Mouse (Mus musculus) MN1 (cell line): ENCODE results near the gene Zfp428.
A peak's percentile ranks its signal among the peaks of the same experiment; 100 is the strongest.

ENCODE experiments used
- DNase-seq: peaks from one replicate; pipeline ENCODE4 v3.0.0-alpha.2; 2016; ENCODE audit warnings: low spot score

Gene Zfp428

GRCm38 (mm10) chr7:24506838-24507725 is at the start of gene Zfp428:
Zfp428 (plus strand) TSS chr7:24507006.
- DNase-seq = peak; percentile 90

GRCm38 (mm10) chr7:24457726-24458370 is 49.0 kb upstream of the Zfp428 start:
- DNase-seq = no peak

DNA sequence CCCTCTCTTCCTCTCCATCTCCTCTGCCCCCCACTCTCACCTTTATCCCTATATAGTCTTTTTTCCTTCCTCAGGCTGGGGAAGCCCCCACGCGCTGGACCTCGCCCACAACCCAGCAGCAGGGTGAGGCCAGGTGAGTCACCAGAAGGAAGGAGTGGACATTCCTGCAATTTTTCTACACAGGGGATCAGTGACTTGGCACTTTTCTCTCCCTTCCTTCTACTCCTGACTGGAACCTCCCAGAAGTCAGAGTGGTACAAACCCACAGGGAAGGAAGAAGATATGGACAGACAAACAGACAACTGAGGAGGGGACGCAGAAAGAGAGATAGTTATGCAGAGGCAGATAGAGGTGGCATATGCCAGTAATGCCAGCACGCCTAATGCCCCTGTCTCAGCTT is 47.4 kb upstream of the Zfp428 start:
- no peak for DNase-seq

- DNase-seq = no peak
Observed at GRCm38 (mm10) chr7:24459843-24460242, 47.0 kb upstream of the Zfp428 start.

GRCm38 (mm10) chr7:24461376-24462051 is 45.3 kb upstream of the Zfp428 start:
- DNase-seq = peak; percentile 40

- DNase-seq = peak; percentile 47
Observed at GRCm38 (mm10) chr7:24462388-24463319, 44.2 kb upstream of the Zfp428 start, which contains the start of gene Plaur. Plaur (plus strand) TSS chr7:24462484.

GRCm38 (mm10) chr7:24466835-24467234 is 40.0 kb upstream of the Zfp428 start:
- no peak for DNase-seq

GRCm38 (mm10) chr7:24467886-24468285 is 38.9 kb upstream of the Zfp428 start:
- DNase-seq = no peak

DNA sequence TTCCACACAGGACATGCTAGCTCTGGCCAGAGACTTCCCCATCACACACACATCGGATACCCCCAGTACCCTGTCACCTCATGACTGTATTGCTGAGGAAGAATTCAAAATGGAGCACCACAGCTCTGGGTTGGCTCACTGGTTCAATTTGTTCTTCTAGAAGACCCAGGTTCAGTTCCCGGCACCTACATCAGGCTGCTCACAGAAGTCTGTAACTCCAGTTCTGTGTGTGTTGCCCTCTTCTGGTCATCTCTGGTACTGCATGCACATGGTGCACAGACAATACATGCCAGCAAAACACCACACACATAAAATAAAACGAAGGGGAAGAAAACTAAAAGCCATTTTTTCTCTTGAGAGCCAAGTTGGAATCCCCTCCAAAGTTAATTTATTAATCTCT is 37.7 kb upstream of the Zfp428 start:
- no peak for DNase-seq

DNA sequence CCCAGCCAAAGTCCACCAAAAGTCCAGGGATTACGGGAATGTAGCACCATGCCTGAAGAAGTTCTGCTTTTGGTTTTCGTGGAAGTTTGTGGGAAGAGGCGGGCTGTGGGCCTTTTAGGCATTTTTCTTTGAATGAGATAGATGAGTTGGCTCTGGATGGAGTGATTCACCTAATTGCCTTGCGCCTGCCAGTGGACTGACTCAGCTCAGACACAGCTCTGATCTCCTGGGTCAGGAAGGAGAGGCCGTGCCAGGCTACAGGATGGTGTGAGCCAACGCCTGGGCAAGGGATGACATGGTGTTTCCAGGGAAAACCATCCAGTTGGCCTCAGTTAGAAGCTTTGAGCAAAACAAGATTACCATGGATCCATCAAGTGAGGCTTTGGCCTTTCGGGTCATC is 36.5 kb upstream of the Zfp428 start:
- DNase-seq = peak; percentile 87

GRCm38 (mm10) chr7:24472442-24472841 is 34.4 kb upstream of the Zfp428 start:
- DNase-seq = no peak

DNA sequence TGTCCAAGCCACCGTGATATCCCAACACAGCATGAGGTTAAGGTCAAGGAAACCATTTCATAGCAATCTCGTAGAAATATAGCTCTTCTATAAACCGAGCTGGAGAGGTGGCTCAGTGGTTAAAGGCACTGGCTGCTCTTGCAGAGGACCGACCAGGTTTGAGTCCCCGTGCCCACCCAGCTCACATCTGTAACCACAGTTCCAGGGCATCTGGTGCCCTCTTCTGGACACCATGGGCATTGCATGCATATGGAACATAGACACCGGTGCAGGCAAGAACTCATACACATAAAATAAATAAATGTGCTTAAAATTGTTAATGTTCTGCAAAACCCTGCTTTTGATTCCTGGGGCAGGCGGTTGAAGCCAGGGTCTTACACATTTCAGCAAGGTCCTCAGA is 33.9 kb upstream of the Zfp428 start:
- DNase-seq = no peak

DNA sequence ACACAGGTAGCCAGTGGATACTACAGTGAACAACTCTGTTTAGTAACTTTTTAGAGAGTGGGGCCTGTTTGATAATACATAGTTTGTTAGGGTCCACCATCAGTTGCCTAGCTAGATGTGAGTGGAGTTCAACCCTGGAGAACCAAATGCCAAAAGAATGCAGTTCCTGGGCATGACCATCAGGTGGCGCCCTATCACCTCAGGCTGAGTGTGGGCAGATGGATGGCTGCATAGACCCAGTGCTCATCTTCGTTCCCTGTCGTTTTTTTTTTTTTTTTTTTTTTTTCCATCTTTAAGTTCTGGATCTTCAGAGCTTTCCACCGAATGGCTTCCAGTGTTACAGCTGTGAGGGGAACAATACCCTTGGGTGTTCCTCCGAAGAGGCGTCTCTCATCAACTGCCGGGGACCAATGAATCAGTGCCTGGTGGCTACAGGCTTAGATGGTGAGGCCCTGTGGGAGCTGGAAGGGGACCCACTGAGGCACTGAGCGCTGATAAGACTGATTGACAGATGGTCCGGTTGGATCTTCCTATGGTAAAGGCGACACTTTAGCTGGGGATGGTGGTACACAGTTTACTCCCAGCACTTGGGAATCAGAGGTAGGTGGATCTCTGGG is 32.8 kb upstream of the Zfp428 start:
- peak; percentile 70 for DNase-seq

DNA sequence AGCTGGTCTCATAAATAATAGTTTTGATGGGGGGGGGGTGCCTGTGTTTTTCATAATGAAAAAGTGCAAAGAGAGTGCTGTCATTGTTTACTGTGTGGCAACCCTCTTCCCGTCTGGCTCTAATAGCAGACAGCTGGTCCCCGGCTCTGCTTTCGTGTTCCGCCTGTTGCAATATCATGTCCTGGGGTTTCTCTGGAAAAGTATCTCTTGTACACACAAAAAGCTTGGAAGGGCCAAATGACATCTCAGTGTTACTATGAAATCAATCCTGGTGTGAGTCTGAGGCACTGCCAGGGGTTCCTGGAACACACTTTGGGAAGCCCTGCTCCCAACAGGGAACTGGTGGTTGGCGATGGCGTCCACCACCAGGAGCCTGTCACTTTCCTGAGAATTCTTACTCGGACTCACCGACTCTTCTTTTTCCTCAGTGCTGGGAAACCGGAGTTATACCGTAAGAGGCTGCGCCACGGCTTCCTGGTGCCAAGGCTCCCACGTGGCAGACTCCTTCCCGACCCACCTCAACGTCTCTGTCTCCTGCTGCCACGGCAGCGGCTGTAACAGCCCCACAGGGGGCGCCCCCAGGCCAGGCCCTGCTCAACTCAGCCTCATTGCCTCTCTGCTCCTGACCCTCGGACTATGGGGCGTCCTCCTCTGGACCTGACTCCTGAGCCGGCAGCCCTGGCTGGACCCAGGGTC is 31.8 kb upstream of the Zfp428 start:
- no peak for DNase-seq

GRCm38 (mm10) chr7:24476338-24476737 is 30.5 kb upstream of the Zfp428 start:
- DNase-seq = no peak

- no peak for DNase-seq
Observed at GRCm38 (mm10) chr7:24476856-24477255, 29.9 kb upstream of the Zfp428 start.

- DNase-seq = no peak
Observed at GRCm38 (mm10) chr7:24478911-24479310, 27.9 kb upstream of the Zfp428 start.

DNA sequence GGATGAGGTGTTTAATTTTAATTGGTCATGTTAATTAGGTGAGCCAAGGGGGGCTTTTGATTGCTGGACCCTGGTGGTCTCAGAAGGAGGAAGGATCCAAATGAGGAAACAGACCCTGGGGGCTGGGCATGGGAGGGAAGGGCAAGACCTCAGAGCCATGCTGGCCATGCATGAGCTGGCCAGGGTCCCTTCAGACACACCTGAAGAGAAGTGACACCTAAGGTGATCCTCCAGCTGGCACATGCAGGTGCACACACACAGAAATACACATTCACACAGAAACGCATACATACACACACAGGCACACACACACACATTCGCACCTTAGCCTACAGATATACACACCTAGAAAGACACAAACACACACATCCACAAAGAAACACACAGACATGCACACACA is 27.1 kb upstream of the Zfp428 start:
- DNase-seq = no peak

GRCm38 (mm10) chr7:24480121-24480941 is 26.5 kb upstream of the Zfp428 start:
- peak; percentile 40 for DNase-seq
